Mouse (Mus musculus) midbrain, embryonic 13.5 days (tissue): ENCODE results near the gene Wfdc21. TPM values are rescaled to one million over a fixed set of nuclear protein-coding genes. Genes with fewer than 3 reads are reported as not detected.

Experiments
- ATAC-seq: fragments of 200-750 bp; cut with Nextera tagmentation; 2 replicates; pipeline ENCODE4 v1.8.0; 2017; ENCODE audit warnings: mild to moderate bottlenecking, moderate TSS enrichment, moderate library complexity
- H3K27ac ChIP-seq: fragments of 300-500 bp; sonication (generic); 2 replicates; pipeline ENCODE4 v1.5.1; 2015; ENCODE audit warnings: inconsistent platforms, mild to moderate bottlenecking, moderate library complexity
- H3K27me3 ChIP-seq: fragments of 300-500 bp; sonication (generic); 2 replicates; pipeline ENCODE4 v1.6.1; 2015; ENCODE audit warnings: mild to moderate bottlenecking, inconsistent platforms
- H3K36me3 ChIP-seq: fragments of 300-500 bp; sonication (generic); 2 replicates; pipeline ENCODE4 v1.6.1; 2015; ENCODE audit warnings: mild to moderate bottlenecking, inconsistent platforms
- H3K4me1 ChIP-seq: fragments of 300-500 bp; sonication (generic); replicated peaks from 2 replicates; pipeline ENCODE4 v1.6.1; 2015; ENCODE audit warnings: inconsistent platforms
- H3K4me2 ChIP-seq: fragments of 300-500 bp; sonication (generic); replicated peaks from 2 replicates; pipeline ENCODE4 v1.6.1; 2015; ENCODE audit warnings: moderate library complexity, mild to moderate bottlenecking, inconsistent platforms
- H3K4me3 ChIP-seq: fragments of 300-500 bp; sonication (generic); replicated peaks from 2 replicates; pipeline ENCODE4 v1.5.1; 2015; ENCODE audit warnings: mild to moderate bottlenecking, inconsistent platforms
- H3K9ac ChIP-seq: fragments of 300-500 bp; sonication (generic); replicated peaks from 2 replicates; pipeline ENCODE4 v1.6.1; 2015; ENCODE audit warnings: mild to moderate bottlenecking, inconsistent platforms
- H3K9me3 ChIP-seq: fragments of 300-500 bp; sonication (generic); 2 replicates; pipeline ENCODE4 v1.6.1; 2016; ENCODE audit warnings: mild to moderate bottlenecking, inconsistent platforms
- WGBS: fragments of 180-500 bp; shearing (Covaris S2); methylation state at CpG from one replicate; pipeline ENCODE4 v1.1.7; 2015; 5-methylcytosine and 5-hydroxymethylcytosine counted together
- polyA plus RNA-seq: library from polyadenylated mRNA; unstranded; fragments of >200 nt; fragmentation: Nextera tagmentation; extraction: Ambion mirVana; gene quantifications from 2 replicates; pipeline ENCODE4 v1.2.1, GENCODE M21; 2015

Wfdc21 gene
- polyA plus RNA-seq, 1 experiment from 2014 or later: 0.43 TPM

DNA sequence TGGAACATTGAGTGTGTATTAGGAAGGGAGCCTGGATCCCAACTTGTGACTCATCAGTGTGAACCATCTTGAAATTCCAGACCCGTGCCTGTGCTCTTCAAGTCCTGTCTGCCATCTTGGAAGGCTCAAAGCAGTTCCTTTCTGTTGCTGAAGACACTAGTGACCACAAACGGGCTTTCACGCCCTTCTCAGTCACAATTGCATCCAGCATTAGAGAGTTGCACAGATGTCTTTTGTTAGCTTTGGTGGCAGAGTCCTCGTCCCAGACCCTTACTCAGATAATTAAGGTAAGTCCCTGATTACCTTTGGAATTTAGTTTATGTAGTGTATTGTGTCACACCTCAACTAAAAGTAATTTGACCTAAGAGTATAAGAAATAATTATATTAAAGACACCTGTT, 22.2 kb downstream of the Wfdc21 start:
- Histone ChIP-seq H3K4me1 (no peaks in the 10 kb centered on the region), H3K9me3 (no peaks in the 10 kb centered on the region), H3K27ac (no peak overlapping the region), H3K36me3 (peaks cover 99% of the 10 kb centered on the region), H3K27me3 (no peaks in the 10 kb centered on the region), H3K4me3 (no peak overlapping the region), H3K4me2 (no peak overlapping the region), H3K9ac (no peak overlapping the region)
- no peak for ATAC-seq
- WGBS: 90% methylated on average over 4 of the region's 4 CpGs

- no peaks in the 10 kb centered on the region for H3K4me1 ChIP-seq
- no peak overlapping the region for H3K4me3 ChIP-seq
- H3K9ac ChIP-seq: no peak overlapping the region
- peaks cover 98% of the 10 kb centered on the region for H3K36me3 ChIP-seq
- no peaks in the 10 kb centered on the region for H3K27me3 ChIP-seq
- ATAC-seq: no peak
- 97% methylated on average over 7 of the region's 7 CpGs for WGBS
- no peak overlapping the region for H3K27ac ChIP-seq
- no peaks in the 10 kb centered on the region for H3K9me3 ChIP-seq
- H3K4me2 ChIP-seq: no peak overlapping the region
Measured at GRCm38 (mm10) chr11:83771014-83771413, 24.3 kb downstream of the Wfdc21 start.

DNA sequence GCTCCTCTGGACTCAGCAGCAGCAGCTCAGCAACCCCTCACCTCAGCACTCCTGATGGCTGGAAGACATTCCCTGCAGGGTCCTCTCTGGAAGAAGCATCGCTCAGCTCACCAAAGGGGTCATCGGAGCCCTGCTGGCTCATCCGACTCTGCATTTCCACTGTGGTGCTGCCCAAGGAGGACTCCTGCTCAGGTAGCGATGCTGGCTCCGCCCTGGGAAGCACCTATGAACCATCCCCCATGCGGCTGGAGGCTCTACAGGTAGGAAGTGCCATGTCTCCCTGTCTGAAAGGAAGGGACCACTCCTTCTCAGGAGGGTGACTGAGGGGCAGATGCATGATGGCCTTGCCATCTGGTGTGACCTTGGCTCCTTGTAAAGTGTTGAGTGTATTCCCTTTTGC, 25.6 kb downstream of the Wfdc21 start:
- no peak overlapping the region for H3K4me2 ChIP-seq
- no peak overlapping the region for H3K27ac ChIP-seq
- no peak overlapping the region for H3K4me3 ChIP-seq
- no peak for ATAC-seq
- H3K27me3 ChIP-seq: no peaks in the 10 kb centered on the region
- 95% methylated on average over 6 of the region's 6 CpGs for WGBS
- H3K9ac ChIP-seq: no peak overlapping the region
- peaks cover 98% of the 10 kb centered on the region for H3K36me3 ChIP-seq
- no peaks in the 10 kb centered on the region for H3K9me3 ChIP-seq
- H3K4me1 ChIP-seq: no peaks in the 10 kb centered on the region

- no peak overlapping the region for H3K9ac ChIP-seq
- H3K36me3 ChIP-seq: peaks cover 96% of the 10 kb centered on the region
- H3K9me3 ChIP-seq: no peaks in the 10 kb centered on the region
- H3K4me2 ChIP-seq: no peak overlapping the region
- H3K4me3 ChIP-seq: no peak overlapping the region
- no peaks in the 10 kb centered on the region for H3K4me1 ChIP-seq
- ATAC-seq: no peak
- H3K27me3 ChIP-seq: no peaks in the 10 kb centered on the region
- 94% methylated on average over 16 of the region's 16 CpGs for WGBS
- H3K27ac ChIP-seq: no peak overlapping the region
Measured at GRCm38 (mm10) chr11:83773691-83774090, 27.0 kb downstream of the Wfdc21 start.

DNA sequence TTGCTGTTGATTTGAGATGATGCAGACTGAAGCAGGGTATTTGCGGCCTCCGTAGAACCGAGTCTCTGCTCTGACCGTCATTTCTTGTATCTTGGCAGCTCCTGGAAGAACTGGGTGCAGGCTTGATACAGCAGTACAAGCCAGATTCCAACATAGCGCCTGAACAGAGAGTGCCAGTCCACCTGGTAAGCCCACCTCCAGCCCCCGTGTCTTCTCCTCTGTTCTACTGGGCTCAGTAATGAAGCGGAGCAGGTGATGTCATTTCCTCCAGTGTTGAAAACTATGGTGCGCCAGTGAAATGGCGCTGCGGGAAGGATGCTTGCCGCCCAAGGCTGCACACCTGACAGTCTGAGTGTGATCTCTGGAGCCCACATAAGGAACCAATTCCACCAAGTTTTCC, 27.6 kb downstream of the Wfdc21 start:
- Histone ChIP-seq H3K36me3 (peaks cover 96% of the 10 kb centered on the region), H3K27ac (no peak overlapping the region), H3K4me3 (no peak overlapping the region), H3K4me1 (no peaks in the 10 kb centered on the region), H3K27me3 (no peaks in the 10 kb centered on the region), H3K4me2 (no peak overlapping the region), H3K9me3 (no peaks in the 10 kb centered on the region), H3K9ac (no peak overlapping the region)
- WGBS: 96% methylated on average over 11 of the region's 11 CpGs
- no peak for ATAC-seq

DNA sequence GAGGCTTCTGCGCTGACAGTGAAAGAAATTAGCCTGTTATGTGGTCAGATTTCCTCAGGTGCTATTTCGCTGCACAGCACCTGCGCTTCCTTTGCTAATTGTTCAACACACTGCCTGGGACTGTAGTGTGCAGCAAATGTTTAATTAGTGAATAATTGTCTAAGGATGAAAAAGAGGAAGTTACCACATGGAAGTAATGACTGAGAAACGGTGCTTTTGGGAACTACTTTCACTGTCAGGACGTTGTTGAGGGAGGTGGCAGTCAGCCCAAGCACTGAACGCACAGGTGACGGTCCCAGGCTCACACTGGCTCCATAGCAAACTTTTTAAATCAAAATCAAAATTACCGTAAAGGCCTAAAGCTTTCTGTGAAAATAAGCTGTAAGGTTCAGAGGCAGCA, 30.1 kb downstream of the Wfdc21 start:
- ATAC-seq: no peak
- Histone ChIP-seq H3K4me1 (no peaks in the 10 kb centered on the region), H3K36me3 (peaks cover 98% of the 10 kb centered on the region), H3K9me3 (no peaks in the 10 kb centered on the region), H3K27ac (no peak overlapping the region), H3K4me3 (no peak overlapping the region), H3K9ac (no peak overlapping the region), H3K4me2 (no peak overlapping the region), H3K27me3 (no peaks in the 10 kb centered on the region)
- WGBS: 94% methylated on average over 8 of the region's 8 CpGs

DNA sequence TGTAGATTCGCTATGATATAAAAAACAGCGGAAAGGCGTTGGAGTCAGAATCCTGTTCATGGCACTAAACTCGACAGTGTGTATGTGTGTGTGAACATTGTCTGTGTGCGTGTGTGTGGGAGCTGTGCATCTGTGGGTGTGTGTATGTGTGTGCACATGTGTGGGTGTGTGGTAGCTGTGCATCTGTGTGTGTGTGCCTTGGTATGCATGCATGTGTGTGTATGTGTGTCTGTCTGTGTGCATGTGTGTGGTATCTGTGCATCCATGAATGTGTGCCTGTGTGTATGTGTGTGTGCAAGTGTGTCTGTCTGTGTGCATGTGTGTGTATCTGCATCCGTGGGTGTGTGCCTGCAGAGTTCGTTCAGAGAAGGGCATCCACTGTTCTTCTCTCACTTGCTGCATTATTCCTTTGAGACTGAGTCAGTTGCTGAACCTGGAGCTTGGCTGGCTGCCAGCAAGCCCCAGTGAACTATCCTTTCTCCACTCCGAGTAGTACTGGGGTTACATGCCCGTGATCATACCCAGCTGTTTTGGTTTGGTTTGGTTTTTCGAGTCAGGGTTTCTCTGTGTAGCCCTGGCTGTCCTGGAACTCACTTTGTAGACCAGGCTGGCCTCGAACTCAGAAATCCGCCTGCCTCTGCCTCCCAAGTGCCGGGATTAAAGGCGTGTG, 37.3 kb downstream of the Wfdc21 start:
- H3K4me3 ChIP-seq: no peak overlapping the region
- no peak overlapping the region for H3K4me2 ChIP-seq
- H3K27me3 ChIP-seq: no peaks in the 10 kb centered on the region
- H3K36me3 ChIP-seq: peaks cover 55% of the 10 kb centered on the region
- ATAC-seq: no peak
- WGBS: 89% methylated on average over 14 of the region's 14 CpGs
- no peaks in the 10 kb centered on the region for H3K9me3 ChIP-seq
- H3K27ac ChIP-seq: no peak overlapping the region
- H3K9ac ChIP-seq: 0 out of 2 replicates have a peak overlapping the region, but pooled peaks have one; percentile 10
- no peaks in the 10 kb centered on the region for H3K4me1 ChIP-seq

DNA sequence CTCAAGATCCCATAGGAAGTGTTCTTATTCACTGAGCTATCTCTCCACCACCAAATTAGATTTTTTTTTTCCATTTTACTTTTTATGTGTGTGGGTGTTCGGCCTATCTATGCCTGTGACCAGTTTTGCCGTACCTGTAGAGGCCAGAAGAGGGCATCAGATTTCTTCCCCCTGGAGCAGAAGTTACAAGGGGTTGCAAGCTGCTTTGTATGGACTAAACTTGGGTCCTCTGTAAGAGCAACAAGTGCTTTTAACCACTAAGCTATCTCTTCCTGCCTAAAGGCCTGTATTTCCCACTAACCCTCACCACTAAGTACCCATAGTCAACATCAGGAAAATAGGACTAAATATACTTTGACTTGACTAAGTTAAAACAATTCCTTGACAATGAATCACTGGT, 37.9 kb downstream of the Wfdc21 start:
- Histone ChIP-seq H3K9me3 (no peaks in the 10 kb centered on the region), H3K27ac (no peak overlapping the region), H3K27me3 (no peaks in the 10 kb centered on the region), H3K4me2 (no peak overlapping the region), H3K4me3 (no peak overlapping the region), H3K9ac (no peak overlapping the region), H3K36me3 (peaks cover 50% of the 10 kb centered on the region), H3K4me1 (no peaks in the 10 kb centered on the region)
- WGBS: 93% methylated on average over 2 of the region's 2 CpGs
- ATAC-seq: no peak

GRCm38 (mm10) chr11:83785366-83785765, 38.6 kb downstream of the Wfdc21 start:
- Histone ChIP-seq H3K9me3 (no peaks in the 10 kb centered on the region), H3K27ac (no peak overlapping the region), H3K27me3 (no peaks in the 10 kb centered on the region), H3K36me3 (peaks cover 42% of the 10 kb centered on the region), H3K4me3 (no peak overlapping the region), H3K4me1 (no peaks in the 10 kb centered on the region), H3K9ac (no peak overlapping the region), H3K4me2 (no peak overlapping the region)
- ATAC-seq: peak; percentile 30; the same call in 1 of the 2 replicates
- WGBS: 14% methylated on average over 2 of the region's 2 CpGs

GRCm38 (mm10) chr11:83786835-83787234, 40.1 kb downstream of the Wfdc21 start:
- WGBS: 87% methylated on average over 4 of the region's 4 CpGs
- ATAC-seq: no peak
- H3K27me3 ChIP-seq: no peaks in the 10 kb centered on the region
- no peak overlapping the region for H3K4me2 ChIP-seq
- no peaks in the 10 kb centered on the region for H3K9me3 ChIP-seq
- H3K27ac ChIP-seq: no peak overlapping the region
- H3K9ac ChIP-seq: no peak overlapping the region
- H3K4me3 ChIP-seq: no peak overlapping the region
- H3K4me1 ChIP-seq: no peaks in the 10 kb centered on the region
- peaks cover 28% of the 10 kb centered on the region for H3K36me3 ChIP-seq

DNA sequence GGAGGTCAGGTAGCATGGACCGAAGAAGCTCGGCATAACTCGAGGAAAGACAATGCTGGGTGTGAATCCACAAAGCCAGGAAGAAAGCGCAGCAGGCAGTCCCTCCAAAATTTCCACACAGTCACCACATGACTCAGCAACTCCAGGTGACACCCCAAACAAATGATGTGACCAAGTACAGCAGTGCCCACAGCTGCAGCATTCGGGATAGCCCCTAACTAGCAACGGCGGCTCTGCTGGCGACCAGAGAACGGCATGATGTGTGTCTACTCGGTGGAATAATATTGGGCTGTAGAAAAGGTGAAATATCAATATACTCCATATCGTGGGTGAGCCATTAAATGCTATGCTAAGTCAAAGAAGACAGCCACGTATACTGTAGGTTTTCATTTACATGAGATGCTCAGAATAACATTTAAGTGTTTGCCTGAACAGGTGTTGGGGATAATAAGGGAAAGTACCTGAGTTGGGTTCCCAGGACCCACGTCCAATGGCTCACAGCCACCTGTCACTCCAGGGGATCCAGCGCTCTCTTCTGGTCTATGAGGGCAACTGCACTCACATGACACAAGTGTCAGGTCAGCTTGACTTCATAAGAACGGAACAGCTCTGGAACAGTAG, 40.8 kb downstream of the Wfdc21 start:
- Histone ChIP-seq H3K27ac (no peak overlapping the region), H3K4me2 (no peak overlapping the region), H3K27me3 (no peaks in the 10 kb centered on the region), H3K9me3 (no peaks in the 10 kb centered on the region), H3K9ac (no peak overlapping the region), H3K4me1 (no peaks in the 10 kb centered on the region), H3K36me3 (peaks cover 23% of the 10 kb centered on the region), H3K4me3 (no peak overlapping the region)
- no peak for ATAC-seq
- WGBS: 83% methylated on average over 15 of the region's 15 CpGs

DNA sequence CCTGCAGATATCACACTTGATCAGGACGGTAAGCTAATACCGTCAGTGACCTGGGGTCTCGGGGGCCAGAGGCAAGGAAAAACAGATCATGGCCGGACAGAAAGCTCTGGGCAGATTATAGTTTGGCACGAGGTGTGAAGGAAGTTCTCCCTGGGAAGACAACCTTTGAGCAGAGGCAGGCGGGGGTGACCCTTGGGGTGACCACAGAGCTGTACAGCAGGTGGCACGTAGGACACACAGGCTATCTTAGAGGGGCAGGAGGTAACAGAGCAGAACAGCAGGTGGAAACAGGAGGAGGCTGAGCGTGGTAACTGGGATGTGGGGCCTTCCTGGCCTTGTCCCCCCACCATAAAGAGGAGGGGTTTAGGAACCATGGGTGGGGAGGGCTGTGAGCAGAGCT, 41.6 kb downstream of the Wfdc21 start:
- Histone ChIP-seq H3K9ac (no peak overlapping the region), H3K4me3 (no peak overlapping the region), H3K27ac (no peak overlapping the region), H3K4me1 (no peaks in the 10 kb centered on the region), H3K9me3 (no peaks in the 10 kb centered on the region), H3K36me3 (peaks cover 15% of the 10 kb centered on the region), H3K4me2 (no peak overlapping the region), H3K27me3 (no peaks in the 10 kb centered on the region)
- ATAC-seq: no peak
- 75% methylated on average over 8 of the region's 8 CpGs for WGBS

DNA sequence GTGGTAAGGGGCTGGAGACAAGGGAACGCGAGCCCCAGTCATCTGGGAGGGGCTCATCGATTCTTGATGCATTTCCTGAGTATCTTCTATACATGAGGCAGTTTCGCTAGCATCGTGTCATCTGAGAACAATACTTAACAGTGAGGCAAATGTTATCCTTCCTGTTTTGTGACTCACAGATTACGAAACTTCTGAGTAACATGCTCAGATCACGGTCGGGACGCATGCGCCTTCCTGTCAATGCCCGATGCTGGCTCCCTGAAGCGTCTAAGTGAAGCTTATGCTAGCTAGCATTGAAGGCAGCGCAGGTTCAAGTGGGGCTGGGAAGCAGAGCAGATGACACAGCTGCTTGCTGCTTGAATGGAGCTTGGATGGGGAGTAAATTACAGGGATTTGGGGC, 42.5 kb downstream of the Wfdc21 start:
- no peak overlapping the region for H3K4me2 ChIP-seq
- 75% methylated on average over 13 of the region's 13 CpGs for WGBS
- no peak for ATAC-seq
- no peak overlapping the region for H3K9ac ChIP-seq
- no peaks in the 10 kb centered on the region for H3K9me3 ChIP-seq
- no peaks in the 10 kb centered on the region for H3K4me1 ChIP-seq
- no peak overlapping the region for H3K27ac ChIP-seq
- H3K36me3 ChIP-seq: peaks cover 6% of the 10 kb centered on the region
- H3K27me3 ChIP-seq: no peaks in the 10 kb centered on the region
- H3K4me3 ChIP-seq: no peak overlapping the region
